15 mouse cellular contexts compared by ENCODE assay signal in genomic region chr8:10974126-10974525, GRCm38 (mm10). TPM values are rescaled to one million over a fixed set of nuclear protein-coding genes. Genes with fewer than 3 reads are reported as not detected.
DNase-seq lines count a peak whose midpoint lies in the region; ATAC-seq and TF ChIP-seq lines count a peak whose summit lies in the region.
"Had no signal": no experiment of that assay in that cellular context is flagged by ENCODE, and none has a peak within 500 bp of the region (broad histone marks: within the 10 kb centered on the region; RNA-seq: fewer than 3 reads in every experiment).

No protein-coding gene starts in this region.

- no peak for ATAC-seq in hindbrain, embryonic 14.5 days (ENCODE audit: low FRiP score)
- no peak for ATAC-seq in lung, embryonic 16.5 days (ENCODE audit: low read depth)
- ATAC-seq in liver, embryonic 14.5 days (ENCODE audit: insufficient read depth) = peak; percentile 24; the same call in 1 of the 2 replicates
- ATAC-seq: activated CD4-positive, CD25-positive, alpha-beta regulatory T cell, adult 4 months; forebrain, postnatal 0 days; midbrain, embryonic 13.5 days had no signal

- H3K36me3 ChIP-seq in hindbrain, embryonic 10.5 days = no peaks in the 10 kb centered on the region
- H3K36me3 ChIP-seq in hindbrain, embryonic 14.5 days (replicated peaks; ENCODE audit: control insufficient read depth, insufficient read depth) = no peaks in the 10 kb centered on the region
- no peaks in the 10 kb centered on the region for H3K36me3 ChIP-seq in lung, embryonic 16.5 days (ENCODE audit: control insufficient read depth, insufficient read depth, low read length)
- H3K36me3 ChIP-seq in liver, embryonic 14.5 days (replicated peaks; ENCODE audit: control insufficient read depth, insufficient read depth, low read depth) = no peaks in the 10 kb centered on the region
- H3K36me3 ChIP-seq: midbrain, embryonic 13.5 days had no signal

- no peak overlapping the region for H3K4me3 ChIP-seq in hindbrain, embryonic 10.5 days
- H3K4me3 ChIP-seq in hindbrain, embryonic 14.5 days (replicated peaks; ENCODE audit: low read length) = no peak overlapping the region
- no peak overlapping the region for H3K4me3 ChIP-seq in lung, embryonic 16.5 days (ENCODE audit: low read length)
- no peak overlapping the region for H3K4me3 ChIP-seq in liver, embryonic 14.5 days (ENCODE audit: insufficient read depth in 1 of 2, low read depth in 2 of 2, low read length in 2 of 2)
- H3K4me3 ChIP-seq: heart, adult 2 months; midbrain, embryonic 13.5 days had no signal

- 64% methylated on average over 4 of the region's 4 CpGs for WGBS in hindbrain, embryonic 10.5 days
- WGBS in hindbrain, embryonic 14.5 days = 76% methylated on average over 4 of the region's 4 CpGs
- 58% methylated on average over 4 of the region's 4 CpGs for WGBS in lung, embryonic 16.5 days
- WGBS in liver, embryonic 14.5 days (ENCODE audit: insufficient replicate concordance) = 64% methylated on average over 4 of the region's 4 CpGs

- peaks cover 8% of the 10 kb centered on the region for H3K27me3 ChIP-seq in hindbrain, embryonic 10.5 days (ENCODE audit: insufficient read depth, poor library complexity, severe bottlenecking)
- H3K27me3 ChIP-seq in hindbrain, embryonic 14.5 days (ENCODE audit: control insufficient read depth, insufficient read depth, low read length) = no peaks in the 10 kb centered on the region
- no peaks in the 10 kb centered on the region for H3K27me3 ChIP-seq in lung, embryonic 16.5 days (ENCODE audit: control insufficient read depth, insufficient read depth, low read depth, low read length)
- no peaks in the 10 kb centered on the region for H3K27me3 ChIP-seq in liver, embryonic 14.5 days (ENCODE audit: control insufficient read depth, insufficient read depth, low read length)

- TF ChIP-seq CTCF in liver, embryonic 14.5 days (IDR thresholded peaks at IDR 0.05; ENCODE audit: low read depth) = no peak

- H3K4me1 ChIP-seq in hindbrain, embryonic 10.5 days (replicated peaks) = peaks cover 86% of the 10 kb centered on the region
- H3K4me1 ChIP-seq in hindbrain, embryonic 14.5 days (replicated peaks; ENCODE audit: control insufficient read depth, insufficient read depth, low read length) = peaks cover 43% of the 10 kb centered on the region
- peaks cover 61% of the 10 kb centered on the region for H3K4me1 ChIP-seq in lung, embryonic 16.5 days (replicated peaks; ENCODE audit: control insufficient read depth, insufficient read depth, low read length)
- H3K4me1 ChIP-seq in liver, embryonic 14.5 days (replicated peaks; ENCODE audit: control insufficient read depth in 2 of 2, insufficient read depth in 2 of 2, low read length in 1 of 2) = peaks cover 28 to 60% of the 10 kb centered on the region in 2 experiments

- H3K4me2 ChIP-seq in hindbrain, embryonic 14.5 days (replicated peaks) = no peak overlapping the region
- no peak overlapping the region for H3K4me2 ChIP-seq in lung, embryonic 16.5 days (ENCODE audit: low read depth, low read length)
- H3K4me2 ChIP-seq in liver, embryonic 14.5 days (ENCODE audit: low read depth) = no peak overlapping the region
- H3K4me2 ChIP-seq: midbrain, embryonic 13.5 days had no signal

- peak overlapping the region; percentile 68; the same call in 1 of the 2 replicates for H3K27ac ChIP-seq in hindbrain, embryonic 10.5 days
- no peak overlapping the region for H3K27ac ChIP-seq in hindbrain, embryonic 14.5 days
- peak overlapping the region; percentile 5; the same call in 1 of the 2 replicates for H3K27ac ChIP-seq in lung, embryonic 16.5 days (ENCODE audit: low read length)
- H3K27ac ChIP-seq in liver, embryonic 14.5 days = no peak overlapping the region
- H3K27ac ChIP-seq: heart, adult 2 months had no signal

- TF ChIP-seq EP300 in liver, embryonic 14.5 days (IDR thresholded peaks at IDR 0.05; ENCODE audit: low read depth) = no peak

- no peaks in the 10 kb centered on the region for H3K9me3 ChIP-seq in hindbrain, embryonic 10.5 days
- no peaks in the 10 kb centered on the region for H3K9me3 ChIP-seq in hindbrain, embryonic 14.5 days (ENCODE audit: control insufficient read depth, low read length)
- no peaks in the 10 kb centered on the region for H3K9me3 ChIP-seq in lung, embryonic 16.5 days (ENCODE audit: control insufficient read depth, low read length)
- no peaks in the 10 kb centered on the region for H3K9me3 ChIP-seq in liver, embryonic 14.5 days (ENCODE audit: control insufficient read depth, low read length)
- H3K9me3 ChIP-seq: midbrain, embryonic 13.5 days had no signal

- DNase-seq in hindbrain, embryonic 10.5 days (ENCODE audit: low spot score) = no peak
- no peak for DNase-seq in hindbrain, embryonic 14.5 days (ENCODE audit: low spot score)
- DNase-seq in lung, postnatal 10 days = no peak
- DNase-seq in liver, embryonic 14.5 days (ENCODE audit: low read depth in 3 of 3, low spot score in 3 of 3) = peak in 1 of 3 experiments; percentile 38
- DNase-seq in urinary bladder, postnatal 10 days (ENCODE audit: low spot score) = no peak
- no peak for DNase-seq in ovary, postnatal 14 days (ENCODE audit: low spot score)
- DNase-seq: adrenal gland, postnatal 25 days; cerebellum, adult 9-10 months; forebrain, postnatal 0 days; gastrocnemius, postnatal 10 days; heart, adult 2 months; thymus, adult 2 months had no signal

- no peak overlapping the region for H3K9ac ChIP-seq in hindbrain, embryonic 14.5 days
- H3K9ac ChIP-seq in lung, embryonic 16.5 days (ENCODE audit: low read length) = no peak overlapping the region
- no peak overlapping the region for H3K9ac ChIP-seq in liver, embryonic 14.5 days (replicated peaks)
- H3K9ac ChIP-seq: forebrain, postnatal 0 days; midbrain, embryonic 13.5 days had no signal

RNA-seq across cellular contexts. Expression of gene Irs2, which starts 34.1 kb away (rescaled TPM):
- polyA plus RNA-seq in hindbrain, embryonic 10.5 days (2016; fragmentation: Nextera tagmentation; extraction: Ambion mirVana) = 4.9 and 6.0 TPM in 2 replicates
- polyA plus RNA-seq in hindbrain, embryonic 14.5 days (2014; fragmentation: Nextera tagmentation; extraction: Ambion mirVana) = 5.4 and 5.8 TPM in 2 replicates
- polyA plus RNA-seq in lung, embryonic 16.5 days (2015; fragmentation: Nextera tagmentation; extraction: Ambion mirVana) = 2.8 and 2.9 TPM in 2 replicates
- 4.7 and 5.4 TPM in 2 replicates for polyA plus RNA-seq in liver, embryonic 14.5 days (2012; rRNA removed)
- polyA plus RNA-seq in liver, embryonic 14.5 days (2014; fragmentation: Nextera tagmentation; extraction: Ambion mirVana) = 2.9 and 3.4 TPM in 2 replicates

Comparison
In these comparisons a context has a peak if more than half of its experiments do, and no peak if none do; other contexts are left out.
1. H3K27ac ChIP-seq: peak in hindbrain, embryonic 10.5 days (single experiment) and lung, embryonic 16.5 days (single experiment); none in hindbrain, embryonic 14.5 days (single experiment) and liver, embryonic 14.5 days (single experiment).